Mouse (Mus musculus): ENCODE data around the gene Rhpn2. TPM values are rescaled to one million over a fixed set of nuclear protein-coding genes. Genes with fewer than 3 reads are reported as not detected.
"Not testable (repeated sequence)": the region's sequence is repeated elsewhere in the genome, so short reads cannot be mapped to it uniquely, and the experiment has no call there.

Rhpn2 gene
- polyA plus RNA-seq, 1 experiment, result 26.5 TPM

DNA sequence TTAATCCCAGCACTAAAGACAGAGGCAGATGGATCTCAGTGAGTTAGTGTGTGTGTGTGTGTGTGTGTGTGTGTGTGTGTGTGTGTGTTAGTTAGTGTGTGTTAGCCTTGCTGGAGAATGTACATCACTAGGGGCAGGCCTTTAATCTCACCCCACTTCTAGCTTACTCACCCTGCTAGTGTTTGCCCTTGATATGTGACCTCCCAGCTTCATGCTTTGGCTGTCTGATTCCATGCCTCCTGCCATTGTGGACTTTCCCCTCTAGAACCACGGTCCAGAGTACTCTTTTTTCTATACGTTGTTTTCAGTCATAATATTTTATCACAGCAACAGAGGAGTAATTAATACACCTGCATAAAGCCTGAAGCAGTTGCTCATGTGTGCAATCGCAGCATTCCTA is 22.8 kb upstream of the Rhpn2 start:
- no peaks in the 10 kb centered on the region for H3K9me3 ChIP-seq (replicated peaks; ENCODE audit: control insufficient read depth, insufficient read depth, low read length, poor library complexity, severe bottlenecking)
- H3K27me3 ChIP-seq (ENCODE audit: control insufficient read depth, insufficient read depth, low read length, poor library complexity, severe bottlenecking), result no peaks in the 10 kb centered on the region
- no peak overlapping the region for H3K27ac ChIP-seq (ENCODE audit: insufficient read depth, low read length)
- no peaks in the 10 kb centered on the region; the same call in 1 of the 2 replicates for H3K36me3 ChIP-seq (ENCODE audit: control insufficient read depth, insufficient read depth, low read length, poor library complexity, severe bottlenecking)
- no peak overlapping the region for H3K9ac ChIP-seq (ENCODE audit: low read depth, poor library complexity, severe bottlenecking)
- TF ChIP-seq EP300 (IDR thresholded peaks at IDR 0.05; ENCODE audit: insufficient read depth, low read depth, low read length) (no peak), CTCF (IDR thresholded peaks at IDR 0.05; ENCODE audit: low read depth, low read length) (no peak), POLR2A (IDR thresholded peaks at IDR 0.05; ENCODE audit: insufficient read depth, low read length) (no peak)
- H3K4me1 ChIP-seq (ENCODE audit: control insufficient read depth, insufficient read depth, low read length), result peaks cover 2% of the 10 kb centered on the region
- no peak overlapping the region for H3K4me3 ChIP-seq (ENCODE audit: low read depth, low read length)

DNA sequence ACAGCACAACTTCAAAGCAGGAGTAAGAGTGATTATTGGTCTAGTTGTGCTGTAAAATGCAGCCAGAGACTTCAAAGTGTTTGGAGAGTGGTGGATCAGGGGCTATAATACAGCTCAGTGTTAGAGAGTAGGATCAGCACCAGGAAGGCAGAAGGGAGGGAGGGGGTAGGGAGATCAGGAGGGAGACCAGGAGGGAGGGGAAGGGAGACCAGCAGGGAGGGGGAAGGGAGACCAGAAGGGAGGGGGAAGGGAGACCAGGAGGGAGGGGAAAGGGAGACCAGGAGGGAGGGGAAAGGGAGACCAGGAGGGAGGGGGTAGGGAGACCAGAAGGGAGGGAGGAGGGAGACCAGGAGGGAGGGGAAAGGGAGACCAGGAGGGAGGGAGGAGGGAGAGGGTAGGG is 19.8 kb upstream of the Rhpn2 start:
- Histone ChIP-seq H3K36me3 (ENCODE audit: control insufficient read depth, insufficient read depth, low read length, poor library complexity, severe bottlenecking) (no peaks in the 10 kb centered on the region), H3K9me3 (replicated peaks; ENCODE audit: control insufficient read depth, insufficient read depth, low read length, poor library complexity, severe bottlenecking) (no peaks in the 10 kb centered on the region), H3K27me3 (ENCODE audit: control insufficient read depth, insufficient read depth, low read length, poor library complexity, severe bottlenecking) (no peaks in the 10 kb centered on the region), H3K4me3 (ENCODE audit: low read depth, low read length) (no peak overlapping the region), H3K9ac (ENCODE audit: low read depth, poor library complexity, severe bottlenecking) (no peak overlapping the region), H3K4me1 (ENCODE audit: control insufficient read depth, insufficient read depth, low read length) (no peaks in the 10 kb centered on the region), H3K27ac (ENCODE audit: insufficient read depth, low read length) (no peak overlapping the region)
- no peak for TF ChIP-seq POLR2A (IDR thresholded peaks at IDR 0.05; ENCODE audit: insufficient read depth, low read length)
- TF ChIP-seq EP300 (IDR thresholded peaks at IDR 0.05; ENCODE audit: insufficient read depth, low read depth, low read length), result 0 out of 2 replicates have a peak, but pooled peaks have one; percentile 17
- no peak for TF ChIP-seq CTCF (IDR thresholded peaks at IDR 0.05; ENCODE audit: low read depth, low read length)

DNA sequence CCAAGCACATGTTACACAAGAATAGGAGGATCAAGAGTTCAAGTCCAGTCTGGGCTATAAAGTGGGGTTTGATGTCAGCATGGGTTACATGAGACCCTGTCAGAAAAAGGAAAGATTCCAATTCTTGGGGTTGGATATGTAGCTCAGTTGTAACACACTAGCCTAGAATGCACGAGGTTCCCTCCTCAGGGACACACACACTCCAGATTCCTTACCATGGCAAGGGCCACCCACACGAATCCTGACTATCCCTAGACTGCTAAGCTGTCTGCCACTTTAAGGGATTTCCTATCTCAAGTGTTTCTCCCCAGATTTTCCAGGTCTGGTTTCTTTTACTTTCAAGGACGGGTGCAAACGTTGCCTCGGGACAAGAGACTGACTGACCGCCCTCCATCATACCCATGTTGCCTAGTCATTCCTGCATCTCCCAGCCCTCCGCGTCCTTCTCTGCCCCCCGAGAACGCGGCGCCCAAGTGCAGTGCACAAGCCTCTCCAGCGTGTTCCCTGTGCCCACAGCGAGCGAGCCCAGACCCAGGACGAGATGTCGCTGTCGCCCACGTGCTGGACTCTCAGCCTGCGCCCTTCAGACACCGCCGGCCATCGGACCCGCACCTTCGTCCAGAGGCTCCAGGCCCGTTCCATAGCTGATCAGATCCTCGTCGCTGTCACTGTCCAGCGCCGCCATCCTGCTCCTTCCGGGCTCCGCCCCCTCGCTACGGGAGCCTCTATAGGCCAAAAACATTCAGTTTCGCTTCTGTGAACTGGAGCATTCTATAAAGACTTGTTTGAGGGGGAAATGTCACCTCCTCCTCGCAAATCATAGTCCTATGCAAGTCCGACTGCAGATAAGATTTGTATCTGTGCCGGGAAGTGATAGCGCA is 16.0 kb upstream of the Rhpn2 start, which contains the start of gene Gpatch1:
Gene Gpatch1, minus strand, starts transcription at position 712 of the 881 bp plus-strand sequence.
- Histone ChIP-seq H3K4me1 (ENCODE audit: control insufficient read depth, insufficient read depth, low read length) (peaks cover 2% of the 10 kb centered on the region), H3K9me3 (replicated peaks; ENCODE audit: control insufficient read depth, insufficient read depth, low read length, poor library complexity, severe bottlenecking) (no peaks in the 10 kb centered on the region), H3K27ac (ENCODE audit: insufficient read depth, low read length) (no peak within 1 kb of the TSS), H3K9ac (ENCODE audit: low read depth, poor library complexity, severe bottlenecking) (peak within 1 kb of the TSS; percentile 40), H3K4me3 (ENCODE audit: low read depth, low read length) (peak within 1 kb of the TSS; percentile 96), H3K36me3 (ENCODE audit: control insufficient read depth, insufficient read depth, low read length, poor library complexity, severe bottlenecking) (no peaks in the 10 kb centered on the region), H3K27me3 (ENCODE audit: control insufficient read depth, insufficient read depth, low read length, poor library complexity, severe bottlenecking) (no peaks in the 10 kb centered on the region)
- no peak for TF ChIP-seq POLR2A (IDR thresholded peaks at IDR 0.05; ENCODE audit: insufficient read depth, low read length)
- no peak for TF ChIP-seq CTCF (IDR thresholded peaks at IDR 0.05; ENCODE audit: low read depth, low read length)
- TF ChIP-seq EP300 (IDR thresholded peaks at IDR 0.05; ENCODE audit: insufficient read depth, low read depth, low read length), result 0 out of 2 replicates have a peak, but pooled peaks have one; percentile 46

DNA sequence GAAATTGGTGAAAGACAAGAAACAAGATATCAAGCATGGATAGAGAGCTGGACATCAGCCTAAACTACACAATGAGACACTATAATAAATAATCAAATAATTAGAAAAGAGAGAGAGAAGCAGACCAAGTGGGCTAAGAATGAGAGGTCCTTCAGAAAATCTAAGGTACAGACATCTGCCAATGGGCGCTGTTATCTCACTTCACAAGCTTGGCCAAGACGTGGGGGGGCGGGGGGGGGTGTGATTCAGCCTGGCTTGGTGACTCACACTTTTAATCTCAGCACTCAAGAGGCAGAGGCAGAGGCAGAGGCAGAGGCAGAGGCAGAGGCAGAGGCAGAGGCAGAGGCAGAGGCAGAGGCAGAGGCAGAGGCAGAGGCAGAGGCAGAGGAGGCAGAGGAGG is 14.7 kb upstream of the Rhpn2 start:
- not testable (repeated sequence) for H3K4me3 ChIP-seq (ENCODE audit: low read depth, low read length); H3K4me1 ChIP-seq (ENCODE audit: control insufficient read depth, insufficient read depth, low read length); H3K36me3 ChIP-seq (ENCODE audit: control insufficient read depth, insufficient read depth, low read length, poor library complexity, severe bottlenecking); H3K27me3 ChIP-seq (ENCODE audit: control insufficient read depth, insufficient read depth, low read length, poor library complexity, severe bottlenecking); H3K9ac ChIP-seq (ENCODE audit: low read depth, poor library complexity, severe bottlenecking); H3K9me3 ChIP-seq (replicated peaks; ENCODE audit: control insufficient read depth, insufficient read depth, low read length, poor library complexity, severe bottlenecking)
- H3K27ac ChIP-seq (ENCODE audit: insufficient read depth, low read length), result peak overlapping the region; percentile 59; the same call in 1 of the 2 replicates

DNA sequence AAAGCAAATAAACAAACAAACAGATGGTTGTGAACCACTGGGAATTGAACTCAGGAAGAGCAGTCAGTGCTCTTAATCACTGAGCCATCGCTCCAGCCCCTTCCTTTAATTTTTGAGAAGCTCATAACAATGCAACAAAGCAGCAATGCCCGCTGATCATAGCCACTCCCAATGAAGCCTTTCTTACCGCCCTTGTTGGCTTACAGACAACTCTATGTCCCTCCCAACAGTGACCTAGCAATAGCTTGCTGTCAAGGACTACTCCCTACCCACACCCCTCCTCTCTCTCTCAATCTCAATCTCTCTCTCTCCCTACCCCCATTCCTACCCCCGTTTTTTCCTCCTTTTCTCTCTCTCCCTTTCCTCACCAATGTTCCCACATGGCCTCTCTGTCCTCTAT is 14.2 kb upstream of the Rhpn2 start:
- Histone ChIP-seq H3K9me3 (replicated peaks; ENCODE audit: control insufficient read depth, insufficient read depth, low read length, poor library complexity, severe bottlenecking) (no peaks in the 10 kb centered on the region), H3K27me3 (ENCODE audit: control insufficient read depth, insufficient read depth, low read length, poor library complexity, severe bottlenecking) (no peaks in the 10 kb centered on the region), H3K36me3 (ENCODE audit: control insufficient read depth, insufficient read depth, low read length, poor library complexity, severe bottlenecking) (no peaks in the 10 kb centered on the region), H3K4me1 (ENCODE audit: control insufficient read depth, insufficient read depth, low read length) (peaks cover 2% of the 10 kb centered on the region), H3K27ac (ENCODE audit: insufficient read depth, low read length) (peak overlapping the region; percentile 59; the same call in 1 of the 2 replicates), H3K9ac (ENCODE audit: low read depth, poor library complexity, severe bottlenecking) (no peak overlapping the region), H3K4me3 (ENCODE audit: low read depth, low read length) (no peak overlapping the region)
- TF ChIP-seq EP300 (IDR thresholded peaks at IDR 0.05; ENCODE audit: insufficient read depth, low read depth, low read length) (no peak), POLR2A (IDR thresholded peaks at IDR 0.05; ENCODE audit: insufficient read depth, low read length) (no peak), CTCF (IDR thresholded peaks at IDR 0.05; ENCODE audit: low read depth, low read length) (no peak)

DNA sequence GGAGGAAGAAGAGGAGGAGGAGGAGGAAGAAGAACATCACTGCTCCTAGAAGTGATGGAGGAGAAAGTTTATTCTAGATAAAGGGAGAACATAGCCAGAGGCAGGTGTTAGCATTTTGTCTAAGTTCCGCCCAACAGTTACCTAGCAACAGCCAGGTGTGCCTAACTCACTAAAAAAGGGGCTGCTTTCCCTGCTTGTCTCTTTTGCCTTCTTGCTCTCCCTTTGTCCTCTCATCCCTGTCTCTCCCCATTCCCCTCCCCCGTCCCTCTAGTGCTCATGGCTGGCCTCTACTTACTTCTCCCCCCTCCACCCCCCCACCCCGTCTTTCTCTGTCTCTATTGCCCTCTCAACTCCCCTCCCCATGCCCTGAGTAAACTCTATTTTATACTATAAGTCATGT is 11.8 kb upstream of the Rhpn2 start:
- Histone ChIP-seq H3K9me3 (replicated peaks; ENCODE audit: control insufficient read depth, insufficient read depth, low read length, poor library complexity, severe bottlenecking) (no peaks in the 10 kb centered on the region), H3K4me1 (ENCODE audit: control insufficient read depth, insufficient read depth, low read length) (peaks cover 3% of the 10 kb centered on the region), H3K27ac (ENCODE audit: insufficient read depth, low read length) (peak overlapping the region; percentile 71), H3K27me3 (ENCODE audit: control insufficient read depth, insufficient read depth, low read length, poor library complexity, severe bottlenecking) (no peaks in the 10 kb centered on the region), H3K36me3 (ENCODE audit: control insufficient read depth, insufficient read depth, low read length, poor library complexity, severe bottlenecking) (no peaks in the 10 kb centered on the region), H3K9ac (ENCODE audit: low read depth, poor library complexity, severe bottlenecking) (peak overlapping the region; percentile 14; the same call in 1 of the 2 replicates), H3K4me3 (ENCODE audit: low read depth, low read length) (peak overlapping the region; percentile 37; the same call in 1 of the 2 replicates)
- no peak for TF ChIP-seq POLR2A (IDR thresholded peaks at IDR 0.05; ENCODE audit: insufficient read depth, low read length)
- TF ChIP-seq EP300 (IDR thresholded peaks at IDR 0.05; ENCODE audit: insufficient read depth, low read depth, low read length), result no peak
- no peak for TF ChIP-seq CTCF (IDR thresholded peaks at IDR 0.05; ENCODE audit: low read depth, low read length)
